Mouse (Mus musculus) liver, embryonic 13.5 days (tissue): ENCODE measurements around the gene Chga. TPM values are rescaled to one million over a fixed set of nuclear protein-coding genes. Genes with fewer than 3 reads are reported as not detected.

ENCODE experiments used
- ATAC-seq: fragments of 200-750 bp; cut with Nextera tagmentation; 2 replicates; pipeline ENCODE4 v1.8.0; 2017; ENCODE audit warnings: low read depth, mild to moderate bottlenecking, moderate number of reproducible peaks, moderate library complexity
- DNase-seq: peaks from one replicate; pipeline ENCODE4 v3.0.0; 2022
- H3K27ac ChIP-seq: fragments of 300-500 bp; sonication (generic); 2 replicates; pipeline ENCODE4 v1.5.1; 2015; ENCODE audit warnings: moderate library complexity, mild to moderate bottlenecking, inconsistent platforms
- H3K27me3 ChIP-seq: fragments of 300-500 bp; sonication (generic); 2 replicates; pipeline ENCODE4 v1.6.1; 2015; ENCODE audit warnings: mild to moderate bottlenecking, inconsistent platforms
- H3K36me3 ChIP-seq: fragments of 300-500 bp; sonication (generic); 2 replicates; pipeline ENCODE4 v1.6.1; 2015; ENCODE audit warnings: mild to moderate bottlenecking, inconsistent platforms
- H3K4me1 ChIP-seq: fragments of 300-500 bp; sonication (generic); replicated peaks from 2 replicates; pipeline ENCODE4 v1.6.1; 2015; ENCODE audit warnings: inconsistent platforms
- H3K4me2 ChIP-seq: fragments of 300-500 bp; sonication (generic); 2 replicates; pipeline ENCODE4 v1.6.1; 2015; ENCODE audit warnings: inconsistent platforms, mild to moderate bottlenecking, moderate library complexity
- H3K4me3 ChIP-seq: fragments of 300-500 bp; sonication (generic); replicated peaks from 2 replicates; pipeline ENCODE4 v1.5.1; 2015; ENCODE audit warnings: mild to moderate bottlenecking, inconsistent platforms
- H3K9ac ChIP-seq: fragments of 300-500 bp; sonication (generic); 2 replicates; pipeline ENCODE4 v1.6.1; 2015; ENCODE audit warnings: mild to moderate bottlenecking, inconsistent platforms
- H3K9me3 ChIP-seq: fragments of 300-500 bp; sonication (generic); replicated peaks from 2 replicates; pipeline ENCODE4 v1.6.1; 2016; ENCODE audit warnings: inconsistent platforms
- WGBS: fragments of 180-500 bp; shearing (Covaris S2); methylation state at CpG from one replicate; pipeline ENCODE4 v1.1.7; 2015; ENCODE audit not compliant: insufficient replicate concordance; 5-methylcytosine and 5-hydroxymethylcytosine counted together
- polyA plus RNA-seq: library from polyadenylated mRNA; unstranded; fragments of >200 nt; fragmentation: Nextera tagmentation; extraction: Ambion mirVana; gene quantifications from 2 replicates; pipeline ENCODE4 v1.2.1, GENCODE M21; 2015

Chga gene
- polyA plus RNA-seq, 1 experiment from 2014 or later, result 1.3 TPM

DNA sequence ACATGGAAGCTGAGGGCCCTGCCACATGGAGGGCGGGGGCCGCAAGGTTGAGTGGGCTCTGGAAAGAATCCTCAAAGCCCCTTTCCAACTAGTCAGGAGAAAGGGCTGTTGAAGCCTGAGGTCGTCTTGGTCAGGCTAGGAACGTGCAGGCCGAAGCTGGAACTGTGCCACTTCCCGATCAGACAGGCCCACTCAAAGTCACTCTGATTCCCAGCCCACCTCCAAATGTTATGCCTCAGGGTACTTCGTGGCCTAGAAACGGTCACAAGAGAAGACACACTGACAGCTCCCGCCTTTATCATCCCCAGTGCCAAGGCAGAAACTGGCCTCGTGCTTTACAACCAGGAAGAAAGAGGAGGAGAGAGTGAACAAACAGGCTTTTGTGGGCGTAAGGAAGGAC lies 27.7 kb downstream of the Chga start:
- H3K9ac ChIP-seq, result no peak overlapping the region
- DNase-seq, result no peak
- WGBS, result 78% methylated on average over 11 of the region's 11 CpGs

GRCm38 (mm10) chr12:102585390-102585789 lies 30.6 kb downstream of the Chga start:
- no peaks in the 10 kb centered on the region for H3K36me3 ChIP-seq
- no peaks in the 10 kb centered on the region for H3K27me3 ChIP-seq
- no peak overlapping the region for H3K9ac ChIP-seq
- no peaks in the 10 kb centered on the region for H3K4me1 ChIP-seq
- DNase-seq (no peak), ATAC-seq (no peak)
- H3K27ac ChIP-seq, result no peak overlapping the region
- H3K9me3 ChIP-seq, result no peaks in the 10 kb centered on the region
- 68% methylated on average over 3 of the region's 3 CpGs for WGBS
- H3K4me3 ChIP-seq, result no peak overlapping the region
- no peak overlapping the region for H3K4me2 ChIP-seq

More for the DNA sequence above, 27.7 kb downstream of the Chga start:
- Histone ChIP-seq H3K4me2 (no peak overlapping the region), H3K36me3 (no peaks in the 10 kb centered on the region), H3K27ac (no peak overlapping the region), H3K4me3 (no peak overlapping the region), H3K9me3 (no peaks in the 10 kb centered on the region), H3K27me3 (no peaks in the 10 kb centered on the region), H3K4me1 (no peaks in the 10 kb centered on the region)
- ATAC-seq, result no peak

DNA sequence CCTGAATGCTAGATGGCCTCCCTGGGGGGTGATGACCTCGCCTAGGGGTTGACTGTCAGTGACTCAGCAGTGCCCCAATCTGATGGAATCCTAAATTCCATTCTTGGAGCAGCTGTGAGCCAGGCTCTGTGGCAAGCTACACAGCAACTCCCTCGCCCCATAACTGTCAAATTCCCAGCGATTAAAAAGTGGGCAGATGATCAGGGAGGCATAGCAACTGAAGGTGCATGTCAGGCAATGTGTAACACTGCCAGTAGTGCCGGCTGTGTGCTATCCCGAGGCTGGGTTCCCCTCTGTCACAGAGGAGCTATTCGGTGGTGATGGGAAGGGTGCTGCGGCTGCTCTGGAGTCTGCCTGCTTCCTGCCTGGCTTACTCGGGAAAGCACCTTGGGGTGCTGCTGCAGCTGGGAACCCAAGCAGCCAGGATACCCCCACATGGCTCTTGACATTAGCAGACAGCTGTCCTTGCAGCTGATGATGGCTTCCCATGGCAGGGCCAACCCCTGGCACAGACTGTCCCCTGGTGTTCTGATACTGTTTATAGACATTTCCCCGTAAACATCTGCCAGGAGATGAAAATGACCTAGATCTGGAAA lies 31.6 kb downstream of the Chga start:
- DNase-seq (no peak), ATAC-seq (no peak)
- WGBS, result 62% methylated on average over 9 of the region's 9 CpGs
- no peaks in the 10 kb centered on the region for H3K4me1 ChIP-seq
- no peak overlapping the region for H3K4me2 ChIP-seq
- no peaks in the 10 kb centered on the region for H3K27me3 ChIP-seq
- H3K36me3 ChIP-seq, result no peaks in the 10 kb centered on the region
- H3K9me3 ChIP-seq, result no peaks in the 10 kb centered on the region
- no peak overlapping the region for H3K4me3 ChIP-seq
- H3K9ac ChIP-seq, result no peak overlapping the region
- H3K27ac ChIP-seq, result no peak overlapping the region

- Histone ChIP-seq H3K9ac (no peak overlapping the region), H3K4me2 (no peak overlapping the region), H3K36me3 (no peaks in the 10 kb centered on the region), H3K9me3 (no peaks in the 10 kb centered on the region), H3K27me3 (no peaks in the 10 kb centered on the region), H3K27ac (no peak overlapping the region), H3K4me1 (no peaks in the 10 kb centered on the region), H3K4me3 (no peak overlapping the region)
- 76% methylated on average over 8 of the region's 8 CpGs for WGBS
- ATAC-seq, result no peak
- DNase-seq, result no peak
Measured at GRCm38 (mm10) chr12:102587106-102587505, 32.3 kb downstream of the Chga start.

DNA sequence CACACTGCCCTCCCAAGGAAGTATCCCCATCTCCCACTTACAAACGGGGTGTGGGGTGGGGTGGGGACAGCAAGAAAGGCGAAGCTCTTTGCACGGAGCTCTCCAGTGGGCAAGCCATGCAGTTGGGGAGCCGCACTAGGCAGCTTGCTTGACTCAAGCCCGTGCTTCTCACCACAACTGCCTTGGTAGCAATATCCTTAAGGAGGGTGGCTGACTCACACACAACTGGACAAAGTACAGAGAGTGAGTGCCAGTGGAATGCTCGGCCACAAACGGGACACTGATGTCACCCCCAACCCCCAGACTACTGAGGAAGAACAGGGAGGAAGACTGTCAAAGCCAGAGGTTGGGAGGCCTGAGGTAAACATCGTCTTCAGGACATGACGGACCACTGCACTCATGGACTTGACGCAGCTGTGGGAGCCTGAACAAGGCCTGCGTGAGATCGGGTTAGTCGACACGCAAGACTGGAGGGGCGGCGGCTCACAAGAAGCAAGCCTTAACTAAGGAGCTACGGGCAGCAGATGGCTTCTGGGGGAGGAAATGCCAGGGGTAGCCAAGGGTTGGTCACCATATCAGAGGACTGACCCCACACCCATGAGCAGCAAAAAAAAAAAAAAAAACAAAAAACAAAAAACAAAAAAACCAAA lies 36.1 kb downstream of the Chga start:
- ATAC-seq (no peak), DNase-seq (no peak)
- Histone ChIP-seq H3K9me3 (no peaks in the 10 kb centered on the region), H3K27me3 (no peaks in the 10 kb centered on the region), H3K4me1 (no peaks in the 10 kb centered on the region), H3K27ac (no peak overlapping the region), H3K4me3 (no peak overlapping the region), H3K9ac (no peak overlapping the region), H3K4me2 (no peak overlapping the region), H3K36me3 (no peaks in the 10 kb centered on the region)
- 76% methylated on average over 17 of the region's 17 CpGs for WGBS

DNA sequence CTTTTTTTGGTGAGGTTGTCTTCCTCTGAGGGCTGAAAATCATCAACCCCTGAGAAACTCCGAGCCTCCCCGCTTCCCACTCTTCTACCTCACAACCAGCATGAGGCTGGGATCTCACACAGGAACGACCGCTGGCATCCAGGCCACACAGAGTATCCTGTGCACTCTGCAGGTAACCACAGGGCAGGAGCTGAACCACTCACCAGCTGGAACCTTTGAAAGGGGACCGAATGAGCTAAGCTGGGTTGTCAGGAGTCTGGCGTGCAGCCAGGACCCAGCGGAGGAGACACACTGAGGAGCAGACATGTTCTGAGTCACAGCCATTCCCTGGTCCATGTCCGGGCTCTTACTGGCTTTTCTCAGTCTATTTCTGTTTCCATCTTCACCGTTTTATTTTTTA lies 38.9 kb downstream of the Chga start:
- Histone ChIP-seq H3K27ac (no peak overlapping the region), H3K4me3 (no peak overlapping the region), H3K27me3 (no peaks in the 10 kb centered on the region), H3K4me1 (no peaks in the 10 kb centered on the region), H3K4me2 (no peak overlapping the region), H3K9me3 (peaks cover 10% of the 10 kb centered on the region; the same call in 1 of the 2 replicates), H3K36me3 (no peaks in the 10 kb centered on the region), H3K9ac (no peak overlapping the region)
- 74% methylated on average over 9 of the region's 9 CpGs for WGBS
- ATAC-seq (no peak), DNase-seq (no peak)

DNA sequence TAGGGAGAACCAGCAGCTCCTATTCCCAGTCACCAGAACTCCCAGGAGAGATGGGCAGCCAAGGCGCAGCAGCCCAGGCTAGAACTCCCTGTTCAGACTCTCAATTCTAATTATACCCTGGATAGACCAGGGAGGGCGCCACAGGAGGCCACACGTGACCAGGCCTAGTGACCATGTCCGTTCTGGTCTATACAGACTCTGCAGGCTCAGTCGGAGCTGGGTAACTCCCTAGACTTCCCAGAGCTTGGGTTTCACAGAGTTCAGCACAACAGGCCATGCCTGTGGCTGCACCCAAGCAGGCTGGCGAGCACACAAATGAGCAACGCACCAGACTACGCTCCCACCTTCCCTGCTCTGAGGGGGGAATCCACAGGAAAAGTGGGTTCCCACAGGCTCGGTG lies 39.9 kb downstream of the Chga start:
- no peak overlapping the region for H3K9ac ChIP-seq
- H3K4me3 ChIP-seq, result no peak overlapping the region
- ATAC-seq (no peak), DNase-seq (no peak)
- no peaks in the 10 kb centered on the region for H3K4me1 ChIP-seq
- no peak overlapping the region for H3K27ac ChIP-seq
- no peak overlapping the region for H3K4me2 ChIP-seq
- 70% methylated on average over 9 of the region's 9 CpGs for WGBS
- H3K36me3 ChIP-seq, result no peaks in the 10 kb centered on the region
- H3K9me3 ChIP-seq, result peaks cover 10% of the 10 kb centered on the region; the same call in 1 of the 2 replicates
- H3K27me3 ChIP-seq, result no peaks in the 10 kb centered on the region

GRCm38 (mm10) chr12:102596410-102596809 lies 41.6 kb downstream of the Chga start:
- Histone ChIP-seq H3K9ac (no peak overlapping the region), H3K36me3 (no peaks in the 10 kb centered on the region), H3K4me3 (no peak overlapping the region), H3K4me1 (no peaks in the 10 kb centered on the region), H3K4me2 (no peak overlapping the region), H3K9me3 (peaks cover 10% of the 10 kb centered on the region; the same call in 1 of the 2 replicates), H3K27me3 (no peaks in the 10 kb centered on the region), H3K27ac (no peak overlapping the region)
- WGBS, result 51% methylated on average over 7 of the region's 7 CpGs
- ATAC-seq (no peak), DNase-seq (no peak)

DNA sequence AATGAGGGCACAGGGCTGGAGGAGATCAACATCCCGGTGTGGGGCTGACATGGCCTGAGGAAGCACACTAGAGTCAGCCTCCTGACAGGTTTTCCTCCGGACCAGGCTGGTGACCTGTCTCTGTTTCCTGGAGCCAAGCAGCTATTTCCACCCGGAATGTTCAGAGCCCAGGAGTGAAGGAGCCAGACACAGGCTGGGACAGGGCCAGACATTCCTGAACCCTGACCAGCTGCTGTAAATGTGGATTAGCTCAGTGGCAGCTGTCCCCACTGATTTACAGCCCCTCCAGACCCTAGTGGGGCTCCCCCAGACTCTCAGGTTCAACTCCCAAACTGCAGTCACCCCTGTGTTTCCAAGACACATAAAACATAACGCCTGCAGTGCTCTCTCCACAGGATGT lies 42.7 kb downstream of the Chga start:
- 55% methylated on average over 4 of the region's 4 CpGs for WGBS
- no peak for DNase-seq
- Histone ChIP-seq H3K9ac (no peak overlapping the region), H3K4me3 (no peak overlapping the region), H3K36me3 (no peaks in the 10 kb centered on the region), H3K27me3 (no peaks in the 10 kb centered on the region), H3K4me2 (no peak overlapping the region), H3K27ac (no peak overlapping the region), H3K4me1 (no peaks in the 10 kb centered on the region), H3K9me3 (peaks cover 10% of the 10 kb centered on the region; the same call in 1 of the 2 replicates)
- no peak for ATAC-seq

GRCm38 (mm10) chr12:102598535-102598934 lies 43.8 kb downstream of the Chga start:
- ATAC-seq, result no peak
- H3K4me1 ChIP-seq, result no peaks in the 10 kb centered on the region

GRCm38 (mm10) chr12:102599801-102600200 lies 45.0 kb downstream of the Chga start:
- Histone ChIP-seq H3K27me3 (no peaks in the 10 kb centered on the region), H3K9me3 (peaks cover 10% of the 10 kb centered on the region; the same call in 1 of the 2 replicates), H3K4me3 (no peak overlapping the region), H3K4me2 (no peak overlapping the region), H3K27ac (no peak overlapping the region), H3K4me1 (no peaks in the 10 kb centered on the region), H3K36me3 (0 out of 2 replicates have a peak, but pooled peaks cover 3% of the 10 kb centered on the region), H3K9ac (no peak overlapping the region)
- 79% methylated on average over 7 of the region's 7 CpGs for WGBS
- no peak for ATAC-seq
- DNase-seq, result no peak

More at GRCm38 (mm10) chr12:102598535-102598934, 43.8 kb downstream of the Chga start:
- Histone ChIP-seq H3K27me3 (no peaks in the 10 kb centered on the region), H3K4me2 (no peak overlapping the region), H3K9ac (no peak overlapping the region), H3K27ac (no peak overlapping the region), H3K36me3 (no peaks in the 10 kb centered on the region), H3K4me3 (no peak overlapping the region), H3K9me3 (peaks cover 10% of the 10 kb centered on the region; the same call in 1 of the 2 replicates)
- no peak for DNase-seq
- WGBS, result 77% methylated on average over 3 of the region's 3 CpGs

GRCm38 (mm10) chr12:102600345-102600744 lies 45.6 kb downstream of the Chga start:
- DNase-seq (no peak), ATAC-seq (no peak)
- Histone ChIP-seq H3K4me3 (no peak overlapping the region), H3K36me3 (0 out of 2 replicates have a peak, but pooled peaks cover 3% of the 10 kb centered on the region), H3K4me2 (no peak overlapping the region), H3K27me3 (no peaks in the 10 kb centered on the region), H3K4me1 (no peaks in the 10 kb centered on the region), H3K9me3 (peaks cover 10% of the 10 kb centered on the region; the same call in 1 of the 2 replicates), H3K27ac (no peak overlapping the region), H3K9ac (no peak overlapping the region)
- WGBS, result 79% methylated on average over 6 of the region's 6 CpGs
